Mouse (Mus musculus): ENCODE measurements around the gene Nhsl1.

DNA sequence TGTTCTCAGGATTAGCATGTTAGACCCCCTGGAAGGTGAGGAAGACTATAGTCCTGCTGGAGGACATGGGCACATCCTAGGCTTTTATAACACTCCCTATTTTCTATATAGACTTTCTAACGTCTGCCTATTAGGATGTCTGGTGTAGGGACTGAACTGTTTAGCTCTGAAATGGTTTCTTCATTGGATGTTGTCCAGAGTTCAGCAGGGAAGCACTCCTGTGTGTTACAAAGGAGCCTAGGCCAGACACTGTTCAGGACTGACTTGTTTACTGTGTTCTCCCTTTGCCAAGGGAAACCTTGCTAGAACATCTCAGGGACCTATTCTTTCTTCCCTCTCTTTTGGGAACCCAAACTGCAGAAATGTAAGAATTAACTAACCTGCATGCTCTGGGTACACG is 90.3 kb downstream of the Nhsl1 start:
- TF ChIP-seq CTCF (IDR thresholded peaks at IDR 0.05; ENCODE audit: borderline replicate concordance, insufficient read depth, low read depth, low read length): no peak
- TF ChIP-seq POLR2A (IDR thresholded peaks at IDR 0.05; ENCODE audit: borderline replicate concordance, insufficient read depth, low read length): no peak

All from cerebellum, adult 2 months (tissue).